Mouse (Mus musculus): ENCODE measurements at regions not wholly inside any gene's neighbourhood (a gene's known extent, or its start where the extent isn't known, plus 50 kb on each side); places are given as distances from the start of the nearest gene placed in this dataset.
A peak's percentile ranks its signal among the peaks of the same experiment; 100 is the strongest.

- DNase-seq (ENCODE audit: low read depth, low spot score) = no peak
Measured at GRCm38 (mm10) chrX:99291965-99292364, 156.0 kb downstream of the Efnb1 start.

- no peak for DNase-seq (ENCODE audit: low read depth, low spot score)
Measured at GRCm38 (mm10) chrX:99291423-99291963, 155.6 kb downstream of the Efnb1 start.

- no peak for DNase-seq (ENCODE audit: low read depth, low spot score)
Measured at GRCm38 (mm10) chrX:99287988-99288387, 152.1 kb downstream of the Efnb1 start.

GRCm38 (mm10) chrX:99286876-99287275 lies 150.9 kb downstream of the Efnb1 start:
- no peak for DNase-seq (ENCODE audit: low read depth, low spot score)

GRCm38 (mm10) chrX:99285611-99286010 lies 149.7 kb downstream of the Efnb1 start:
- peak; percentile 73 for DNase-seq (ENCODE audit: low read depth, low spot score)

GRCm38 (mm10) chrX:99280991-99281390 lies 145.1 kb downstream of the Efnb1 start:
- DNase-seq (ENCODE audit: low read depth, low spot score) = no peak

GRCm38 (mm10) chrX:99280543-99280942 lies 144.6 kb downstream of the Efnb1 start:
- DNase-seq (ENCODE audit: low read depth, low spot score) = no peak

- DNase-seq (ENCODE audit: low read depth, low spot score) = no peak
Measured at GRCm38 (mm10) chrX:99275536-99275935, 139.6 kb downstream of the Efnb1 start.

GRCm38 (mm10) chrX:99271908-99272307 lies 136.0 kb downstream of the Efnb1 start:
- DNase-seq (ENCODE audit: low read depth, low spot score) = no peak

- no peak for DNase-seq (ENCODE audit: low read depth, low spot score)
Measured at GRCm38 (mm10) chrX:99249038-99249607, 113.2 kb downstream of the Efnb1 start.

GRCm38 (mm10) chrX:99248181-99248580 lies 112.3 kb downstream of the Efnb1 start:
- no peak for DNase-seq (ENCODE audit: low read depth, low spot score)

GRCm38 (mm10) chrX:99246704-99247103 lies 110.8 kb downstream of the Efnb1 start:
- DNase-seq (ENCODE audit: low read depth, low spot score) = no peak

- no peak for DNase-seq (ENCODE audit: low read depth, low spot score)
Measured at GRCm38 (mm10) chrX:99246051-99246450, 110.1 kb downstream of the Efnb1 start.

GRCm38 (mm10) chrX:99245541-99245940 lies 109.6 kb downstream of the Efnb1 start:
- no peak for DNase-seq (ENCODE audit: low read depth, low spot score)

GRCm38 (mm10) chrX:99243251-99243650 lies 107.3 kb downstream of the Efnb1 start:
- DNase-seq (ENCODE audit: low read depth, low spot score) = no peak

GRCm38 (mm10) chrX:99241684-99242118 lies 105.8 kb downstream of the Efnb1 start:
- DNase-seq (ENCODE audit: low read depth, low spot score) = peak; percentile 53

GRCm38 (mm10) chrX:99233035-99233434 lies 97.1 kb downstream of the Efnb1 start:
- DNase-seq (ENCODE audit: low read depth, low spot score) = no peak

- peak; percentile 9 for DNase-seq (ENCODE audit: low read depth, low spot score)
Measured at GRCm38 (mm10) chrX:99232331-99232730, 96.4 kb downstream of the Efnb1 start.

- DNase-seq (ENCODE audit: low read depth, low spot score) = no peak
Measured at GRCm38 (mm10) chrX:99225111-99225752, 89.3 kb downstream of the Efnb1 start.

GRCm38 (mm10) chrX:99222017-99222416 lies 86.1 kb downstream of the Efnb1 start:
- DNase-seq (ENCODE audit: low read depth, low spot score) = no peak

- DNase-seq (ENCODE audit: low read depth, low spot score) = no peak
Measured at GRCm38 (mm10) chrX:99220674-99221455, 84.9 kb downstream of the Efnb1 start.

GRCm38 (mm10) chrX:99218213-99218612 lies 82.3 kb downstream of the Efnb1 start:
- DNase-seq (ENCODE audit: low read depth, low spot score) = no peak
